Mouse (Mus musculus) midbrain, embryonic 12.5 days (tissue): ENCODE results near the gene Hfm1. TPM values are rescaled to one million over a fixed set of nuclear protein-coding genes. Genes with fewer than 3 reads are reported as not detected.

Experiments
- ATAC-seq: fragments of 200-750 bp; cut with Nextera tagmentation; 2 replicates; pipeline ENCODE4 v1.8.0; 2017; ENCODE audit warnings: low read depth, moderate TSS enrichment, moderate library complexity; ENCODE audit not compliant: low FRiP score
- H3K27ac ChIP-seq: fragments of 300-500 bp; sonication (generic); replicated peaks from 2 replicates; pipeline ENCODE4 v1.5.1; 2016; ENCODE audit warnings: mild to moderate bottlenecking
- H3K27me3 ChIP-seq: fragments of 300-500 bp; sonication (generic); 2 replicates; pipeline ENCODE4 v1.6.1; 2016; ENCODE audit warnings: mild to moderate bottlenecking
- H3K36me3 ChIP-seq: fragments of 300-500 bp; sonication (generic); 2 replicates; pipeline ENCODE4 v1.6.1; 2016
- H3K4me1 ChIP-seq: fragments of 300-500 bp; sonication (generic); 2 replicates; pipeline ENCODE4 v1.6.1; 2016
- H3K4me2 ChIP-seq: fragments of 300-500 bp; sonication (generic); replicated peaks from 2 replicates; pipeline ENCODE4 v1.6.1; 2016; ENCODE audit warnings: mild to moderate bottlenecking, moderate library complexity
- H3K4me3 ChIP-seq: fragments of 300-500 bp; sonication (generic); 2 replicates; pipeline ENCODE4 v1.5.1; 2016; ENCODE audit warnings: mild to moderate bottlenecking
- H3K9ac ChIP-seq: fragments of 300-500 bp; sonication (generic); replicated peaks from 2 replicates; pipeline ENCODE4 v1.6.1; 2016; ENCODE audit warnings: mild to moderate bottlenecking, moderate library complexity
- H3K9me3 ChIP-seq: fragments of 300-500 bp; sonication (generic); 2 replicates; pipeline ENCODE4 v1.6.1; 2016; ENCODE audit warnings: mild to moderate bottlenecking
- WGBS: fragments of 180-500 bp; shearing (Covaris S2); methylation state at CpG from one replicate; pipeline ENCODE4 v1.1.7; 2016; 5-methylcytosine and 5-hydroxymethylcytosine counted together
- polyA plus RNA-seq: library from polyadenylated mRNA; unstranded; fragments of >200 nt; fragmentation: Nextera tagmentation; extraction: Ambion mirVana; gene quantifications from 2 replicates; pipeline ENCODE4 v1.2.1, GENCODE M21; 2016

The Hfm1 gene
- polyA plus RNA-seq, result 5.8 and 8.0 TPM in 2 replicates

DNA sequence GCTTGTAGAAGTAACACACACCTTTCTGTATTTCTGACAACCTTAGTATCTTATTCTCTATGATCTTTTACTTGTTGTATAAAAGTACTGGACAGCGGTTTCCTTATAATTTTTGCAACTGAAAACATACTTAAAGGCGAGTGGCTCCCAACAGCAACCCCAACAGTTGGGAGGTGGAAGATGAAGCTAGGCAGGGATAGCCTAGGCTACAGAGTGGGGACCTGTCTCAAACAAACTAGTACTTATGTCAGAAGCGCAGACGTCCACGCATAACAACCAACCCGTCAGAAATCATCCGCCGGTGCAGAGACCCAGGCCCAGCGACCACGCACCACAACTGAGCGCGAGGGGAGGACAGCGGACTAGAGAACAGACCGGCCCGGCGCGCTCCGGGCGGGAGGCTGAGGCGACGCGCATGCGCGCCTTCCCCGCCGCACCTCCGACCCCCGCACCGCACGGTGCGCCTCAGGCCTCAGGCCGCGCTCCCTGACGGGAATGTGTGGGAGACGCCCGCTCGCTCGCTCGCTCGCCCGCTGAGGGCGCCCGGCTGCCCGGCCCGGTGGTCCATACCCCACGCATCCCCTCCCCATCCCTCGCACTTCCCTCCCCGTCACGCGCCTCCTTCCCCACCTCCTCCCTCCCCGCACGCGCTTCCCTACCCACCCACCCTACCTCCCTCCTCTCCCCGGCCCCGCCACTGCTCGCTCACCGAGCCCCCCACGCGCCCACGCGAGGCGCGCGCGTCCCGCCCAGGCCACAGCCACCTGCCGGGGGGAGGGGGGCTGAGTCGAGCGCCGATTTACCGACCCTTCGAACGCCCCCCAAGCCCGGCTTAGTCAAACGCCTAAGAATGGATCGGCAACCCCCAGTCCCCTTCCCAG, at the start of gene Hfm1:
Gene Hfm1, minus strand, starts transcription at position 834 of the 881 bp plus-strand sequence.
- WGBS, result 1% methylated on average over 41 of the region's 76 CpGs
- peak within 1 kb of the TSS; percentile 85 for H3K27ac ChIP-seq
- no peaks in the 10 kb centered on the region for H3K4me1 ChIP-seq
- peak within 1 kb of the TSS; percentile 68 for H3K4me3 ChIP-seq
- H3K27me3 ChIP-seq, result no peaks in the 10 kb centered on the region
- peak; percentile 98 for ATAC-seq
- H3K4me2 ChIP-seq, result peak within 1 kb of the TSS; percentile 60
- H3K36me3 ChIP-seq, result no peaks in the 10 kb centered on the region
- peak within 1 kb of the TSS; percentile 83 for H3K9ac ChIP-seq
- H3K9me3 ChIP-seq, result no peaks in the 10 kb centered on the region

DNA sequence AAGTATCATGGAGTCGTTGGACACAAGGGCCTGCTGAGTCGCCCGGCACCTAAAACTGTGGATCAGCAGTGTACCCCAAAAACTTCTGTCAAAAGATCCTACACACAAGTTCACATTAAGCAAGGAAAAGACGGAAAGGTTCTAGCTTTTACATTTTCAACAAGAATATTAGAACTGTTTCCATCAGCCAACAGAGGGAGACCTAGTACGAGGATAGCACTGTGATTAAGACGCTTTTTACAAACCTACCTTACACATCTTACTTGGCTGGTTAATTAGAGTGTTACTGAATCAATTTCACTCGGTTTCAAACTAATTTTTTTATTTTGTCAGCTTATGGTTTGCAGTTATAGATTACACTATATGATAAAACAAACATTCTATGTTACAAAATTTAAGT, 47.8 kb upstream of the Hfm1 start:
- Histone ChIP-seq H3K9me3 (no peaks in the 10 kb centered on the region), H3K27me3 (no peaks in the 10 kb centered on the region), H3K9ac (no peak overlapping the region), H3K4me2 (no peak overlapping the region), H3K4me1 (no peaks in the 10 kb centered on the region), H3K4me3 (no peak overlapping the region), H3K36me3 (peaks cover 87% of the 10 kb centered on the region), H3K27ac (no peak overlapping the region)
- no peak for ATAC-seq
- WGBS, result 93% methylated on average over 7 of the region's 7 CpGs

DNA sequence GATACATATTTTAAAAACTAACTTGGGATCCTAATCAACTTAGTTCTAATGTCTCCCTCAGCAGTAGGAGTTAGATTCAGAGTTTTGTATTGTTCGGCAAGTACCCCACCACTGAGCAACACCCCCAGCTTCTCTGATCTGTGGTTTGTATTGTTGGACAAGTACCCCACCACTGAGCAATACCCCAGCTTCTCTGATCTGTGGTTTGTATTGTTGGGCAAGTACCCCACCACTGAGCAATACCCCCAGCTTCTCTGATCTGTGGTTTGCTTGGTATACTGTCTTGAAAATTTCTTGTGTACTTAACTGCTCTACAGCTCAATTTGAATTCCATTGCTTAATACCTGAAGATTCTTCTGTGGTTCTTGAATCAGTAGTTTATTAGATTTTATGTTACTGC, 41.5 kb upstream of the Hfm1 start:
- no peaks in the 10 kb centered on the region for H3K9me3 ChIP-seq
- H3K9ac ChIP-seq, result no peak overlapping the region
- no peaks in the 10 kb centered on the region for H3K27me3 ChIP-seq
- no peak overlapping the region for H3K27ac ChIP-seq
- H3K4me2 ChIP-seq, result no peak overlapping the region
- peaks cover 19% of the 10 kb centered on the region for H3K4me1 ChIP-seq
- 81% methylated on average over 1 of the region's 1 CpGs for WGBS
- ATAC-seq, result no peak
- no peak overlapping the region for H3K4me3 ChIP-seq
- peaks cover 33% of the 10 kb centered on the region for H3K36me3 ChIP-seq

- peaks cover 19% of the 10 kb centered on the region for H3K4me1 ChIP-seq
- no peak overlapping the region for H3K4me2 ChIP-seq
- H3K36me3 ChIP-seq, result peaks cover 25% of the 10 kb centered on the region
- 94% methylated on average over 3 of the region's 3 CpGs for WGBS
- H3K27me3 ChIP-seq, result no peaks in the 10 kb centered on the region
- H3K27ac ChIP-seq, result no peak overlapping the region
- no peak overlapping the region for H3K4me3 ChIP-seq
- 0 out of 2 replicates have a peak overlapping the region, but pooled peaks have one; percentile 28 for H3K9ac ChIP-seq
- ATAC-seq, result no peak
- no peaks in the 10 kb centered on the region for H3K9me3 ChIP-seq
Observed at GRCm38 (mm10) chr5:106966443-106966842, 40.3 kb upstream of the Hfm1 start.

GRCm38 (mm10) chr5:106964513-106965014, 38.4 kb upstream of the Hfm1 start:
- Histone ChIP-seq H3K9me3 (peaks cover 3% of the 10 kb centered on the region; the same call in 1 of the 2 replicates), H3K4me1 (peaks cover 19% of the 10 kb centered on the region), H3K9ac (peak overlapping the region; percentile 80), H3K36me3 (peaks cover 9% of the 10 kb centered on the region), H3K4me3 (peak overlapping the region; percentile 90), H3K4me2 (peak overlapping the region; percentile 82), H3K27ac (peak overlapping the region; percentile 86), H3K27me3 (no peaks in the 10 kb centered on the region)
- peak; percentile 93 for ATAC-seq
- WGBS, result under 1% methylated on average over 41 of the region's 41 CpGs

GRCm38 (mm10) chr5:106963584-106964512, 37.7 kb upstream of the Hfm1 start, which contains the start of gene Cdc7:
Cdc7 (plus strand) TSS chr5:106964322.
- Histone ChIP-seq H3K27ac (peak within 1 kb of the TSS; percentile 86), H3K27me3 (no peaks in the 10 kb centered on the region), H3K36me3 (peaks cover 2% of the 10 kb centered on the region; the same call in 1 of the 2 replicates), H3K4me3 (peak within 1 kb of the TSS; percentile 90), H3K4me2 (peak within 1 kb of the TSS; percentile 82), H3K4me1 (peaks cover 19% of the 10 kb centered on the region), H3K9me3 (peaks cover 3% of the 10 kb centered on the region; the same call in 1 of the 2 replicates), H3K9ac (peak within 1 kb of the TSS; percentile 80)
- peak; percentile 94 for ATAC-seq
- WGBS, result 6% methylated on average over 53 of the region's 54 CpGs

GRCm38 (mm10) chr5:106960451-106960850, 34.3 kb upstream of the Hfm1 start:
- Histone ChIP-seq H3K27me3 (no peaks in the 10 kb centered on the region), H3K4me2 (no peak overlapping the region), H3K36me3 (no peaks in the 10 kb centered on the region), H3K27ac (no peak overlapping the region), H3K9ac (no peak overlapping the region), H3K9me3 (peaks cover 3% of the 10 kb centered on the region; the same call in 1 of the 2 replicates), H3K4me3 (no peak overlapping the region), H3K4me1 (peaks cover 10% of the 10 kb centered on the region)
- no peak for ATAC-seq
- 85% methylated on average over 2 of the region's 2 CpGs for WGBS

GRCm38 (mm10) chr5:106959031-106959430, 32.9 kb upstream of the Hfm1 start:
- Histone ChIP-seq H3K9ac (no peak overlapping the region), H3K4me3 (no peak overlapping the region), H3K4me2 (no peak overlapping the region), H3K27ac (no peak overlapping the region), H3K4me1 (peaks cover 4% of the 10 kb centered on the region), H3K9me3 (peaks cover 6% of the 10 kb centered on the region; the same call in 1 of the 2 replicates), H3K36me3 (no peaks in the 10 kb centered on the region), H3K27me3 (no peaks in the 10 kb centered on the region)
- 81% methylated on average over 3 of the region's 3 CpGs for WGBS
- no peak for ATAC-seq

GRCm38 (mm10) chr5:106956467-106956866, 30.3 kb upstream of the Hfm1 start:
- H3K9me3 ChIP-seq, result peaks cover 8% of the 10 kb centered on the region; the same call in 1 of the 2 replicates
- no peak overlapping the region for H3K9ac ChIP-seq
- no peak for ATAC-seq
- H3K36me3 ChIP-seq, result no peaks in the 10 kb centered on the region
- WGBS, result 72% methylated on average over 3 of the region's 3 CpGs
- no peaks in the 10 kb centered on the region for H3K27me3 ChIP-seq
- H3K4me1 ChIP-seq, result no peaks in the 10 kb centered on the region
- H3K4me3 ChIP-seq, result no peak overlapping the region
- no peak overlapping the region for H3K27ac ChIP-seq
- H3K4me2 ChIP-seq, result no peak overlapping the region

- Histone ChIP-seq H3K9me3 (no peaks in the 10 kb centered on the region), H3K27ac (no peak overlapping the region), H3K4me3 (no peak overlapping the region), H3K4me2 (no peak overlapping the region), H3K27me3 (no peaks in the 10 kb centered on the region), H3K4me1 (no peaks in the 10 kb centered on the region), H3K36me3 (no peaks in the 10 kb centered on the region), H3K9ac (no peak overlapping the region)
- 94% methylated on average over 6 of the region's 6 CpGs for WGBS
- no peak for ATAC-seq
Observed at GRCm38 (mm10) chr5:106948683-106949082, 22.6 kb upstream of the Hfm1 start.

- Histone ChIP-seq H3K4me1 (no peaks in the 10 kb centered on the region), H3K27ac (no peak overlapping the region), H3K27me3 (no peaks in the 10 kb centered on the region), H3K9me3 (no peaks in the 10 kb centered on the region), H3K4me3 (no peak overlapping the region), H3K9ac (no peak overlapping the region), H3K36me3 (no peaks in the 10 kb centered on the region), H3K4me2 (no peak overlapping the region)
- no peak for ATAC-seq
- WGBS, result 85% methylated on average over 4 of the region's 4 CpGs
Observed at GRCm38 (mm10) chr5:106946342-106946741, 20.2 kb upstream of the Hfm1 start.
